Mouse (Mus musculus): Measurements from ENCODE around the gene Akna.

DNA sequence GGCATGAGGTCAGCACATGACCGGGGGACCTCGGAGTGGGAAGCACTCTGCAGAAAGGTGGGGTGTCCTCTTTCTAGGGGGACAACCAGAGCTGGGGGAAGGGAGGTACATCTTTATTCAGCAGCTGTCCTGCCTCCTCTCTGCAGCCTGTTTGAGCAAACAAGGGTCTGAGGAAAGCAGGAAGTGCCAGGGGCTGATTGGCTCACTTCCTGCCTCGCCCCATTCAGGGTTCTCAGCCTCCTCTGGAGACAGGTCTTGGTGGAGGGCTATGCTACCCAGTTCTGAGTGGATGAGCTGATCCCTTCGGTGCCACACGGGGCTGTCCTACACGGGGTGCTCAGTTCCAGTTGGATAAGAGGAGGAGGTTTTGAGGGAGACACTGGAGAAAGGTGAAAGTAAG is 11.8 kb downstream of the Akna start:
- no peak for TF ChIP-seq POLR2A (IDR thresholded peaks at IDR 0.05; ENCODE audit: low read depth, low read length)
- TF ChIP-seq ZMIZ1 (IDR thresholded peaks at IDR 0.05; ENCODE audit: low read depth, low read length), result no peak
- no peak for TF ChIP-seq CTCF (conservative IDR thresholded peaks at IDR 0.05 in 1 of 2, IDR thresholded peaks at IDR 0.05 in 1 of 2; ENCODE audit: low read depth in 2 of 2, low read length in 2 of 2)
- TF ChIP-seq MAX (IDR thresholded peaks at IDR 0.05; ENCODE audit: low read length), result no peak

Measured in CH12.LX (cell line).